Mouse (Mus musculus): Measurements from ENCODE around the gene Olfr503. TPM values are rescaled to one million over a fixed set of nuclear protein-coding genes. Genes with fewer than 3 reads are reported as not detected.

The Olfr503 gene
- not detected for polyA plus RNA-seq (2014; fragmentation: Illumina TruSeq; extraction: RNeasy Lipid Tissue Mini Kit (QIAGEN cat#74804); ENCODE audit: insufficient read depth, low read depth, low replicate concordance)

DNA sequence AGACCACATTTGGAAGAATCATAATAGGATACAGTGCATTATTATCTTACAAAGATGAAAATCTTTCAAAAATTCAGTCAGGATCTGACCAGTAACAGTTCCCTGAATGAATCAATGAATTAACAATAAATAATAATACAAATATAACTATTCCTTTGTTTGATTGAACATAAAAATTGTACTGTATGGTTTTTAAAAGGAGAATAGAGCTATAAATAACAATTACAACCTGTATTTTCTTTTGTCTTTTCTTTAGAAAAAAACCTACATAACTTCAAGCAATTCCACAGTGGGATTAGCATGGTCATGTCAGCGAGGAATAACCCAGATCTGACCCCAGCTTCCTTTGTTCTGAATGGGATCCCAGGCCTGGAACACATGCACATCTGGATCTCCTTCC lies at the start of gene Olfr503:
Olfr503 (plus strand) TSS at position 301 of the 400 bp plus-strand sequence.

DNA sequence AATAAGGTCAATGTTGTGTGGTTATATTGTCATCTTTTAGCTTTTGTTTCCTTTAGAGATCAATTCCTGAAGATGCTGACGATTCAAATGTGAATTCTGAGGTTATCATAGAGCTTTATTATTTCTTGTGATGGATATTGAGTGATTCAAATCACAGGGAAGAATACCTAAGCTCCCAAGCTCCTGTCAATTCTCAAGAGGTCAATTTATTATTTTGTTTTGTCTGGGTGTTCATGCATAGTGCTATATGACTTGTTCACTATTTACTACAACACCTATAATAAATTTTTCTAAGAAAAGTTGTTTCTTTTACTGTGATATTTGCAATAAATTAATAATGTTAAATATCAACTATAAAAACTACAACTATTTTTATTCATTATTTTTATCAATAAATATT lies 19.4 kb upstream of the Olfr503 start, which contains the start of gene Olfr502:
Olfr502 (minus strand) TSS at position 101 of the 400 bp plus-strand sequence.

DNA sequence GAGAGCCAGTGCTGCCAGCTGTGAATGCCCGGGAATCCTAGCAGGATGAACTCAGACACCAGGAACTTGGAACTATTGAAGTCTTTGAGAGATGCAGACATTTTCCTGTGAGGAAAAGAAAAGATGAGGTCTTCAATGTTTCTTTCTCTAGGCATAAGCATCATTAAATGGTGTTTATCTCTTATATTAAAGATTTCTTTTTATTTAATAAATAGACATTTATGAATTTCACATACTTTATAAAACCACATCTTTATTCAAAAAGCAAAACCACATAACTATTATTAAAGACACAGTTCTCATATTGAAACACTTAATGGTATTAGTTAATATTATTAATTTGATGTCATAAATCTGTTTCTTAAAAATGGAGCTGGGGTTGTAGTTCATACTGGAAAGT lies 21.4 kb downstream of the Olfr503 start, which contains the start of gene Olfr504:
Olfr504 (minus strand) TSS at position 101 of the 400 bp plus-strand sequence.

Other genes with a start within 250 kb of the Olfr503 start
- not detected for gene Olfr491, start 231.1 kb upstream of the Olfr503 start, polyA plus RNA-seq (2014; fragmentation: Illumina TruSeq; extraction: RNeasy Lipid Tissue Mini Kit (QIAGEN cat#74804); ENCODE audit: insufficient read depth, low read depth, low replicate concordance)
- gene Olfr492, start 220.9 kb upstream of the Olfr503 start, polyA plus RNA-seq (2014; fragmentation: Illumina TruSeq; extraction: RNeasy Lipid Tissue Mini Kit (QIAGEN cat#74804); ENCODE audit: insufficient read depth, low read depth, low replicate concordance) = not detected
- gene Olfr493, start 197.5 kb upstream of the Olfr503 start, polyA plus RNA-seq (2014; fragmentation: Illumina TruSeq; extraction: RNeasy Lipid Tissue Mini Kit (QIAGEN cat#74804); ENCODE audit: insufficient read depth, low read depth, low replicate concordance) = not detected
- not detected for gene Olfr494, start 179.2 kb upstream of the Olfr503 start, polyA plus RNA-seq (2014; fragmentation: Illumina TruSeq; extraction: RNeasy Lipid Tissue Mini Kit (QIAGEN cat#74804); ENCODE audit: insufficient read depth, low read depth, low replicate concordance)
- not detected for gene Olfr495, start 151.4 kb upstream of the Olfr503 start, polyA plus RNA-seq (2014; fragmentation: Illumina TruSeq; extraction: RNeasy Lipid Tissue Mini Kit (QIAGEN cat#74804); ENCODE audit: insufficient read depth, low read depth, low replicate concordance)
- not detected for gene Olfr497, start 124.1 kb upstream of the Olfr503 start, polyA plus RNA-seq (2014; fragmentation: Illumina TruSeq; extraction: RNeasy Lipid Tissue Mini Kit (QIAGEN cat#74804); ENCODE audit: insufficient read depth, low read depth, low replicate concordance)
- not detected for gene Olfr498, start 79.2 kb upstream of the Olfr503 start, polyA plus RNA-seq (2014; fragmentation: Illumina TruSeq; extraction: RNeasy Lipid Tissue Mini Kit (QIAGEN cat#74804); ENCODE audit: insufficient read depth, low read depth, low replicate concordance)
- not detected for gene Olfr502, start 19.5 kb upstream of the Olfr503 start, polyA plus RNA-seq (2014; fragmentation: Illumina TruSeq; extraction: RNeasy Lipid Tissue Mini Kit (QIAGEN cat#74804); ENCODE audit: insufficient read depth, low read depth, low replicate concordance)
- gene Olfr504, start 21.3 kb downstream of the Olfr503 start, polyA plus RNA-seq (2014; fragmentation: Illumina TruSeq; extraction: RNeasy Lipid Tissue Mini Kit (QIAGEN cat#74804); ENCODE audit: insufficient read depth, low read depth, low replicate concordance) = not detected
- not detected for gene Olfr506, start 66.3 kb downstream of the Olfr503 start, polyA plus RNA-seq (2014; fragmentation: Illumina TruSeq; extraction: RNeasy Lipid Tissue Mini Kit (QIAGEN cat#74804); ENCODE audit: insufficient read depth, low read depth, low replicate concordance)
- not detected for gene Olfr507, start 77.3 kb downstream of the Olfr503 start, polyA plus RNA-seq (2014; fragmentation: Illumina TruSeq; extraction: RNeasy Lipid Tissue Mini Kit (QIAGEN cat#74804); ENCODE audit: insufficient read depth, low read depth, low replicate concordance)
- not detected for gene Olfr508, start 85.5 kb downstream of the Olfr503 start, polyA plus RNA-seq (2014; fragmentation: Illumina TruSeq; extraction: RNeasy Lipid Tissue Mini Kit (QIAGEN cat#74804); ENCODE audit: insufficient read depth, low read depth, low replicate concordance)
- not detected for gene Olfr509, start 107.4 kb downstream of the Olfr503 start, polyA plus RNA-seq (2014; fragmentation: Illumina TruSeq; extraction: RNeasy Lipid Tissue Mini Kit (QIAGEN cat#74804); ENCODE audit: insufficient read depth, low read depth, low replicate concordance)
- not detected for gene Olfr510, start 121.9 kb downstream of the Olfr503 start, polyA plus RNA-seq (2014; fragmentation: Illumina TruSeq; extraction: RNeasy Lipid Tissue Mini Kit (QIAGEN cat#74804); ENCODE audit: insufficient read depth, low read depth, low replicate concordance)
- gene Olfr512, start 168.8 kb downstream of the Olfr503 start, polyA plus RNA-seq (2014; fragmentation: Illumina TruSeq; extraction: RNeasy Lipid Tissue Mini Kit (QIAGEN cat#74804); ENCODE audit: insufficient read depth, low read depth, low replicate concordance) = not detected
- gene Olfr513, start 206.4 kb downstream of the Olfr503 start, polyA plus RNA-seq (2014; fragmentation: Illumina TruSeq; extraction: RNeasy Lipid Tissue Mini Kit (QIAGEN cat#74804); ENCODE audit: insufficient read depth, low read depth, low replicate concordance) = not detected

Data from lung, adult 10 weeks (tissue).